Mouse (Mus musculus): ENCODE measurements around the gene Gm9903. TPM values are rescaled to one million over a fixed set of nuclear protein-coding genes. Genes with fewer than 3 reads are reported as not detected.

The Gm9903 gene
- total RNA-seq, 2 experiments from 2014 or later: 0.64 to 0.92 TPM

Other genes with a start within 250 kb of the Gm9903 start
- gene Nkx1-1, start 195.9 kb upstream of the Gm9903 start, total RNA-seq (2021): not detected
- gene Fam53a, start 290 bp upstream of the Gm9903 start, total RNA-seq (2021): 10 to 100 TPM; 25.5 to 27.1 TPM
- gene Slbp, start 22.6 kb downstream of the Gm9903 start, total RNA-seq (2021): 10 to 100 TPM; 22.0 to 24.7 TPM
- 10 to 100 TPM in 1 of 2 experiments, 1 to 10 TPM in 1; 9.8 to 12.0 TPM for gene Tacc3, start 28.2 kb downstream of the Gm9903 start, total RNA-seq (2021)
- 10 to 100 TPM; 21.7 to 25.5 TPM for gene Tmem129, start 28.5 kb downstream of the Gm9903 start, total RNA-seq (2021)
- gene Fgfr3, start 91.7 kb downstream of the Gm9903 start, total RNA-seq (2021): 100 to 1,000 TPM; 137 to 159 TPM
- 100 to 1,000 TPM in 1 of 2 experiments, 10 to 100 TPM in 1; 96.8 to 105 TPM for gene Letm1, start 152.9 kb downstream of the Gm9903 start, total RNA-seq (2021)
- gene Nsd2, start 190.8 kb downstream of the Gm9903 start, total RNA-seq (2021): 100 to 1,000 TPM; 112 to 120 TPM